In genomic region chr9:64566376-64566775, GRCm38 (mm10) we compare ENCODE assay signal across 17 mouse cellular contexts.
DNase-seq lines count a peak whose midpoint lies in the region; ATAC-seq and TF ChIP-seq lines count a peak whose summit lies in the region.
"Had no signal": no experiment of that assay in that cellular context is flagged by ENCODE, and none has a peak within 500 bp of the region (broad histone marks: within the 10 kb centered on the region; RNA-seq: fewer than 3 reads in every experiment).

No protein-coding gene starts in this region.

- H3K36me3 ChIP-seq in G1E (replicated peaks): no peaks in the 10 kb centered on the region
- no peaks in the 10 kb centered on the region for H3K36me3 ChIP-seq in intestine, postnatal 0 days (ENCODE audit: control insufficient read depth, insufficient read depth)
- no peaks in the 10 kb centered on the region for H3K36me3 ChIP-seq in liver, embryonic 14.5 days (replicated peaks; ENCODE audit: control insufficient read depth, insufficient read depth, low read depth)
- no peaks in the 10 kb centered on the region for H3K36me3 ChIP-seq in forebrain, embryonic 16.5 days (ENCODE audit: control insufficient read depth, insufficient read depth)
- H3K36me3 ChIP-seq: heart, embryonic 12.5 days; midbrain, embryonic 15.5 days had no signal

- H3K9me3 ChIP-seq in G1E (replicated peaks): peaks cover 14% of the 10 kb centered on the region
- no peaks in the 10 kb centered on the region for H3K9me3 ChIP-seq in intestine, postnatal 0 days (ENCODE audit: control insufficient read depth)
- H3K9me3 ChIP-seq in liver, embryonic 14.5 days (ENCODE audit: control insufficient read depth, low read length): no peaks in the 10 kb centered on the region
- 0 out of 2 replicates have a peak, but pooled peaks cover 6% of the 10 kb centered on the region for H3K9me3 ChIP-seq in forebrain, embryonic 16.5 days (ENCODE audit: control insufficient read depth, low read length)
- H3K9me3 ChIP-seq: midbrain, embryonic 15.5 days had no signal

- no peak overlapping the region for H3K4me2 ChIP-seq in intestine, postnatal 0 days (replicated peaks; ENCODE audit: low read depth)
- H3K4me2 ChIP-seq in liver, embryonic 14.5 days (ENCODE audit: low read depth): peak overlapping the region; percentile 67
- no peak overlapping the region for H3K4me2 ChIP-seq in forebrain, embryonic 16.5 days (ENCODE audit: low read length)
- H3K4me2 ChIP-seq: heart, embryonic 12.5 days; midbrain, embryonic 15.5 days had no signal

- WGBS in intestine, postnatal 0 days: 31% methylated on average over 2 of the region's 2 CpGs
- WGBS in liver, embryonic 14.5 days (ENCODE audit: insufficient replicate concordance): 40% methylated on average over 2 of the region's 2 CpGs
- 70% methylated on average over 2 of the region's 2 CpGs for WGBS in forebrain, embryonic 16.5 days

- H3K9ac ChIP-seq in intestine, postnatal 0 days (ENCODE audit: low read depth, low read length): no peak overlapping the region
- H3K9ac ChIP-seq in liver, embryonic 14.5 days (replicated peaks): peak overlapping the region; percentile 38
- no peak overlapping the region for H3K9ac ChIP-seq in forebrain, embryonic 16.5 days (replicated peaks; ENCODE audit: low read depth, low read length)
- H3K9ac ChIP-seq: heart, embryonic 12.5 days; midbrain, embryonic 15.5 days had no signal

- no peaks in the 10 kb centered on the region for H3K27me3 ChIP-seq in G1E (ENCODE audit: insufficient read depth, low read length)
- no peaks in the 10 kb centered on the region for H3K27me3 ChIP-seq in intestine, postnatal 0 days (replicated peaks; ENCODE audit: control insufficient read depth, insufficient read depth, low read length)
- H3K27me3 ChIP-seq in liver, embryonic 14.5 days (ENCODE audit: control insufficient read depth, insufficient read depth, low read length): no peaks in the 10 kb centered on the region
- H3K27me3 ChIP-seq in forebrain, embryonic 16.5 days (replicated peaks; ENCODE audit: control insufficient read depth, insufficient read depth, low read length): no peaks in the 10 kb centered on the region
- H3K27me3 ChIP-seq: midbrain, embryonic 15.5 days had no signal

- no peak for DNase-seq in G1E (ENCODE audit: low spot score)
- peak; percentile 50 for DNase-seq in c-Kit-positive CD71-positive TER-119-positive erythroid progenitor cells, embryonic 14.5 days (ENCODE audit: low spot score)
- DNase-seq in liver, embryonic 14.5 days (ENCODE audit: low read depth in 3 of 3, low spot score in 3 of 3): peak in 2 of 3 experiments; percentile 55 to 56
- DNase-seq in thymus, postnatal 14 days: no peak
- DNase-seq in lung, postnatal 10 days: no peak
- DNase-seq: cerebellum, postnatal 14 days; heart, postnatal 36 days; kidney, adult 8-10 months; kidney, postnatal 36 days; lung, adult 2 months; lung, postnatal 4 days; retina, postnatal 1 day had no signal

- H3K4me1 ChIP-seq in G1E (ENCODE audit: insufficient read depth, low read depth, low read length): peaks cover 72% of the 10 kb centered on the region
- H3K4me1 ChIP-seq in intestine, postnatal 0 days (replicated peaks; ENCODE audit: control insufficient read depth, insufficient read depth, low read length): no peaks in the 10 kb centered on the region
- H3K4me1 ChIP-seq in liver, embryonic 14.5 days (replicated peaks; ENCODE audit: control insufficient read depth in 2 of 2, insufficient read depth in 2 of 2, low read length in 1 of 2): peaks cover 39 to 49% of the 10 kb centered on the region in 2 experiments
- no peaks in the 10 kb centered on the region for H3K4me1 ChIP-seq in forebrain, embryonic 16.5 days (replicated peaks; ENCODE audit: control insufficient read depth, insufficient read depth, low read length)

- no peak for TF ChIP-seq CTCF in G1E (IDR thresholded peaks at IDR 0.05; ENCODE audit: low read depth, low read length)
- no peak for TF ChIP-seq CTCF in intestine, postnatal 0 days (IDR thresholded peaks at IDR 0.05; ENCODE audit: low read depth)
- TF ChIP-seq CTCF in liver, embryonic 14.5 days (IDR thresholded peaks at IDR 0.05; ENCODE audit: low read depth): no peak

- no peak for TF ChIP-seq EP300 in liver, embryonic 14.5 days (IDR thresholded peaks at IDR 0.05; ENCODE audit: low read depth)

- no peak overlapping the region for H3K27ac ChIP-seq in intestine, postnatal 0 days (ENCODE audit: low read depth, low read length)
- peak overlapping the region; percentile 91 for H3K27ac ChIP-seq in liver, embryonic 14.5 days
- no peak overlapping the region for H3K27ac ChIP-seq in forebrain, embryonic 16.5 days (ENCODE audit: low read length)
- H3K27ac ChIP-seq: hindbrain, postnatal 0 days; midbrain, embryonic 15.5 days had no signal

- peak overlapping the region; percentile 43; the same call in 1 of the 2 replicates for H3K4me3 ChIP-seq in G1E (ENCODE audit: low read depth, low read length)
- no peak overlapping the region for H3K4me3 ChIP-seq in intestine, postnatal 0 days (ENCODE audit: low read depth, low read length)
- no peak overlapping the region for H3K4me3 ChIP-seq in liver, embryonic 14.5 days (ENCODE audit: insufficient read depth in 1 of 2, low read depth in 2 of 2, low read length in 2 of 2)
- H3K4me3 ChIP-seq in forebrain, embryonic 16.5 days (replicated peaks; ENCODE audit: low read length): no peak overlapping the region
- H3K4me3 ChIP-seq: heart, embryonic 12.5 days; midbrain, embryonic 15.5 days had no signal

- no peak for ATAC-seq in G1E (ENCODE audit: extremely low read depth, insufficient number of reproducible peaks, low FRiP score, poor library complexity, severe bottlenecking)
- peak; percentile 60 for ATAC-seq in intestine, postnatal 0 days
- ATAC-seq in liver, embryonic 14.5 days (ENCODE audit: insufficient read depth): peak; percentile 66
- ATAC-seq in forebrain, embryonic 16.5 days: no peak
- ATAC-seq: hindbrain, postnatal 0 days; midbrain, embryonic 15.5 days had no signal

Comparison
In these comparisons a context has a peak if more than half of its experiments do, and no peak if none do; other contexts are left out.
1. ATAC-seq: peak in intestine, postnatal 0 days (single experiment) and liver, embryonic 14.5 days (single experiment); none in G1E (single experiment) and forebrain, embryonic 16.5 days (single experiment).
2. DNase-seq: peak in c-Kit-positive CD71-positive TER-119-positive erythroid progenitor cells, embryonic 14.5 days (single experiment) and liver, embryonic 14.5 days (2 of 3); none in G1E (single experiment), thymus, postnatal 14 days (single experiment) and lung, postnatal 10 days (single experiment).